Mouse (Mus musculus) CH12F3 (cell line): ENCODE results near the gene Adgrv1.

Experiments
- in situ Hi-C: fragments of 300-500 bp; cut with MboI; formaldehyde crosslinking; loops from 2 replicates; pipeline ENCODE4 v1.14.3; 2020; ENCODE audit warnings: low sequenced_read_pairs

Gene Adgrv1

GRCm38 (mm10) chr13:81096424-81096823 lies 536.5 kb downstream of the Adgrv1 start:
- in situ Hi-C loops = no loop called here

- in situ Hi-C loops = no loop called here
Observed at GRCm38 (mm10) chr13:81094513-81094912, 538.4 kb downstream of the Adgrv1 start.

GRCm38 (mm10) chr13:81090051-81090836 lies 542.7 kb downstream of the Adgrv1 start:
- in situ Hi-C loops = no loop called here

GRCm38 (mm10) chr13:81086969-81087682 lies 545.8 kb downstream of the Adgrv1 start:
- in situ Hi-C loops = no loop called here

- in situ Hi-C loops = no loop called here
Observed at GRCm38 (mm10) chr13:81072214-81072613, 560.7 kb downstream of the Adgrv1 start.

- in situ Hi-C loops = no loop called here
Observed at GRCm38 (mm10) chr13:81051448-81051847, 581.5 kb downstream of the Adgrv1 start.

- in situ Hi-C loops = no loop called here
Observed at GRCm38 (mm10) chr13:81050911-81051310, 582.0 kb downstream of the Adgrv1 start.

GRCm38 (mm10) chr13:81045345-81045744 lies 587.6 kb downstream of the Adgrv1 start:
- in situ Hi-C loops = no loop called here
